Mouse (Mus musculus) testis, postnatal 10 days (tissue): ENCODE results near the gene Cog5.

Experiments
- DNase-seq: peaks from one replicate; pipeline ENCODE4 v3.0.0; 2021; ENCODE audit warnings: low spot score

The Cog5 gene

DNA sequence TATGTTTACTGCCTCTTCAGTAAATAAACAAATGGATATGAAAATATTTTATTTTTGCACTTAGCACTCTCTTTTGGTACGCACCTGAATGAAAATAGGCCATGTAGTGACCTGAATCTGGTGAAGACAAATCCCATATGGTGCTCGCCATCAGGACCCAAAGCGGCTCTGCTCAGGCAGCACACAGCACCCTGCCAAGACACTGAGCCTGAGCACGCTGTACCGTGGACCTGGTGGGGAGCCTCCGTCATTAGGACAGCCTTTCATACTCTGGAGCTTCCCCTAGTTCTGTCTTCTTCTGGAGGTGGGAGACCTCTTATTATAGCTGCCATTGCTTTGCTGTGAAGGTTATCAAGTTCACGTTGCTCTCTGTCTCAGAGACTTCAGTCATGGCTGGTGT, 238.1 kb downstream of the Cog5 start:
- no peak for DNase-seq

DNA sequence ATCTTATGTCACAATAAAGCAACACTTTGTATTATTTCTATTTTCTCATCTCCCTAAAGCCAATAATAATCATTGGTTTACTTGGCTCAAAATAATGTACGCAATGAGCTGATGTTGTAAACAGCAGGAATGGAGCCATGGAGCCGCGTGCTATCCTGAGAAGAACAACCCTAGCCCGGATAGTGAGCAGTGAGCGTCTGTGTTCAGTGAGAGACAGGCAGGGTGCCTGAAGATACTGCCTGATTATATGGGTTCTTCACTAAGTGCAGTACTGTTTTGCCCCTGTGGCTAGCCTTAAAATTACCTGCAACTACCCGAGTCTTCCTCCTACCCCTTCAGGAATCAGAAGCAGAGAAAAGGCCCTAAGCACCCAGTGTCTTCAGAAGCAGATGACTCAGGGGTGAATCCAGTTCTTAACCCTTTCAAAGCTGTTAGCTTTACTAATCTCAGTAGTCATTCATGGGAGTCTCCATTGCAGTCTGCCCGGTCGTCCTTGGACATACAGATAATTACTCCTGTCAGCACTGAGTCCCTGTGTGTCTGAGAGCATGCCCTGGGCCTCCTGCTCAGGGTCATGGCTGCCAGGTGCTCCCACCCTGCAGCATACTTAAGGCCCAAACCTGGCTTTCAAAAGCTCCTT, 240.5 kb downstream of the Cog5 start:
- DNase-seq: no peak

DNA sequence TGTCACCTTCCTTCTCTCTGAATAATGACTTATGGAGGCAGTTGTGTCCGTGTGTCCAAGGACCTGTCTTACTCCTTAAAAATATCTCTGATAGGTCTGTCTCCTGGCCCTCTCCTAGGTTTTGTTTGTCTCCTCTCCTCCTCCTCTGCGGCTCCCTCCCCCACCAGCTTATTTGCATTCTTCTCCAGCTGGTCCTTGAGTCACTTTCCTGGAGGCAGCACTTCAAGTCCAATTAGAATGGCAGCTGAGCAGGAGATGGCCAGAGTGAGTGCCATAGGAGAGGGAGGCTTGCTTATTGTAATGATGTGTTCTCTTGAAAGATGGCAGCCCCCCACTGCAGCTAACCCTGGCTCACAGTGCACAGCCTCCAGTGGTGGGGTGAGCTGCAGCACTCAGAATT, 241.2 kb downstream of the Cog5 start:
- no peak for DNase-seq

DNA sequence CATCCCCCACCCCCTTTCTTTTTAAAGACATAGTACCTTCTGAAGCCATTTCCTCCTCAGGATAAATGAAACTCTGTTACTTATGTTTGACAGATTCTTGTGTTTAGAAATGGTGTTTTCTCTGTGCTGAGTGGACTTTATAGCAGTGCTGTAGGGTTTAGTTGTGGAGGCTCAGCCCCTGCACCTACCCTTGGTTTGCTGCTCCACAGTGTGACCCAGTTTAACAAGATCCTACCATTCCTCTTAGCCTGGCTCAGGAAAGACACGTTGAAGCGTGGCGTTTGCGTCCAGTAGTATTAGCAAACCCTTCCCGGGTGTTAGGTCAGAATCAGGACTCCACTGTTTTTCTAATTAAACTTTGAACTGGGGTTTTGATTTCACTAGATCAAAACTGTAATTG, 241.6 kb downstream of the Cog5 start:
- DNase-seq: no peak

DNA sequence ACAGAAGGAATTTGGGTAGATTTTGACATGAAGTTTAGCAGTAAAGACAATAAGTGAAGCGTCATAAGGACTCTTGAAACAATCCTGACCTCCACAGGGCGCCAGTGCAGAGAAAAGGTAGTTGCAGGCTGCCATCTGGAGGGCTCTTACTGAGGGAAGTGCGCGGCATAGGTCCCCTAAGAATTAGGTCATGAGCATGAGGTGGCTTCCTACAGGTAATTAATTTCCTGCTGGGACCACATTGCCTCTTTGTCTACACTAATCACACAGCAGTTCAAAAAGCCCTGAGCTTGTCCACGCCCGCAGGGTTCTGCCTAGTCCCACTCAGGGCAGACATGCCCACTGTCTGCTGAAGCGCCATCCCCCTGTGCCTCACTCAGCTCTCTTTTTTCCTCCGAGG, 242.3 kb downstream of the Cog5 start:
- DNase-seq: no peak

DNA sequence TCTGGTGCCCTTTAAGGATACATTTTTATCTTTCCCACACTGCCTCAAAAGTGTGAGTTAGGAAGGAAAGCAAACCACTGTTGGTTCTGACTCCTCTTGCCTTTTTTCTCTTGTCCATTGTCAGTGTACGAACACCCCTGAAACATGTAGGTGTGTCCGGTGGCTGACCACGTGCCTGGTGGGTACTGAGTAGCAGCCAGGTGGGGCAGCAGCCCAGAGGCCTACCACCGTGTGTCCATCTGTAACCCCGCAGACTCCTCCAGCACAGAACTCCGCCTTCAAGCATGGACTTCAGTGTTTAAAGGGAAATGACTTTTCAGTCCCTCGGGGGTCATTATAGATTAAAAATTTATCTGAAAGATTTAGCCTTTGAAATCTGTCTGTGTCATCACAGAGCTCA, 242.8 kb downstream of the Cog5 start:
- no peak for DNase-seq

DNA sequence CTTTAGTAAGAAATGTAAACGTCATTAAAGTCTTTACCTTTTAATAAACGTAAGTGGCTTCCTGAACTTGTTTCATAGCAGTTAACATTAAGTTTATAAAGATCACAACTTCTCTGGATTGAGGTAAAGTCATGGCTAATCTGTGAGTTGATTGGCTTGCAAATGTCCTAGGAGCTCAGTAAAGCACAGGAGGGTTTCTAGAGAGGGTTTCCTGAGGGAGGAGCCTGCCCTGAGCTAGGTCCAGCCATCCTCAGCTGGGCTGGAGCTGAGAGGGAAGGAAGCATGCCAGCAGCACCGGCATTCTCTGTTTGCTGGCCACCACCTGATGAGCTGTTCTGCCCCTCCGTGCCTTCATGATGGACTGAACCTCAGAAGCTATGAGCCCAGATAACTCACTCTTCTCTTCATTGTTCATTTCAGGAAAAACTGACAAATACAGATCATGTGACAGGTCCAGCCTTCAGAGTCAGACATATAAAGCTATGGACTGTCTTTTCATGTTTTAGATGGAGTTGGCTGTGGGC, 245.8 kb downstream of the Cog5 start:
- no peak for DNase-seq

DNA sequence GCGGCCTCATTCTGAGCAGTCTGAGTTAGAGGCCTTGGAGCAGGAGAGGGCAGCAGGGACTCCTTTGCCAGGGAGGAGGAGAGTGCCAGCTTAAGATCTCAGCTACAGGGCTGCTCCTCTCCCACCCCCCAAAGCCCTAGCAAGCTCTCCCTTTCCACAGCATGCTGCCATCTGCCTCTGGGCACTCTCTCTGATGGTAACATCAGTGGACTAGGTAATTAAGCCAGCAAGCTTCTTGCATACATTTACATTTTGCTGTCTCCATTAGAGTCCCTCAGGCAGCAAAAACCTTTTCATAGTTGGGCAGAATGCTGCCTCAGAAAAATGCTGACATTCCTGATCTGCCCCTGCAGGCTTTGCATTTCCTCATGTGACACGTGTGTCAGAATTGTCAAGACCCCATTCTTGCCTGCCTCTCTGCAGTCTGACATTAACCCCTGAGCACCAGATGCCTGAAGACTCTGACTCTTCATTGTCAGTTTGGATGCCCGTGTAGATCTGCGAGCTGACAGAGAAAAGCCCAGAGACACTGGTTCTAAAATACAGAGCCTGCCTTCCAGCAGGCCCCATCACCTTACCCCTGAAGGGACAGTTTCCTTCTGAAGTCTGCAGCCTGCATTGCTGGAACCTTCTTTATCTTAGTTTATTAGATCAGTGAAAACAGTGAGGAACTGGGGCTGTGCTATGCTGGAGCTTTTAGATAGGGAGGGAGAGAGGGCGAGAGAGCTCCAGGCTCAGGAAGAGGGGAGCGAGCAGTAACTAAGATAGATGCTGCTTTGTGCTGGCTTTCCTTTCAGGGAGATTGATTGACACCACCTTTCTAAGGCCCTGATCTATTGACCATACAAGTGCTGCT, 251.3 kb downstream of the Cog5 start:
- no peak for DNase-seq

DNA sequence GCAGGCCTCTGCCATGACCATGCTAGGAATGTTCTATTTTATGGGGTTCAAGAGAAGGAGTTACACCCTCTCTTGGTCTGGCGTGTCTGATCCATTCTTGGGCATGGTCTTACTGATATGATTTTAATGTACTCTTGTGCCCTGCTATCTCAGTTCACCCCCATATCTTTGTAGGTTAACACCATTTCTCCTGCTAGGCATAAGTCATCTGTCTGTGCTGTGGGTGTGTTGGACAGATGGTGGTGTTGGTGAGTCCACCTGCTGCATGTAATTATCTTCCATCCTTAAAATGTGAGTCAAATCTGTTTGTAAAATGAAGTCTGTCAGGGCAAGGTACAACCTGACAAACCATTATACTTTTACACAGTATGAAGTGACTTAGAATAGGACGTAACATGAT, 252.8 kb downstream of the Cog5 start:
- DNase-seq: no peak

DNA sequence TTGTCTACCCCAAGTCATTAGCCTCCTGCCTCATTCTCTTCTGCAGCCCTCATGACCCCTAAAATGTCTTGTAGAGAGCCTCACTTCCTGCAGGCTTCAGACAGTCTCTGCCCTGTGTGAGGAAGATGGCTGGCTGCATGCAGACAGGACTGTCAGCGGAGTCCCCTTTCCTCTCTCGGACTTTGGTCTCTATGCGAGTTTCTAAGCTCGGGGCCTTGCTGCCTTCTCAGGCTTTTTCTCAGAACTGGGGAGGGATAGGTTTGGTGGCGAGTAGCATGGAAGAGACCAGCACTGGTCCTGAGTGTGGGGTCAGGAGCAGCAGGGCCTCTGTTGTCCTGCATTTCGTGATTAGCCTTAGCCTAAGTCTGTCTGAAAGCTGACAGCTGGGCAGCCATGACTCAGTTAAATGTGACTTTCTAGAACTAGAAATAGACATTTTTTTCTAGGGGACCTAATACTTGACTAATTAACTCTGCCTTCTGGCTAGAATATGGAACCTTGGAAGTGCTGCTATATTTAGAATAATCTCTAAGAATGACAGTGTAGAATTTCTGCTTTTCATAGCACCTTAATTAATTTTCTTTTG, 258.4 kb downstream of the Cog5 start:
- DNase-seq: no peak

DNA sequence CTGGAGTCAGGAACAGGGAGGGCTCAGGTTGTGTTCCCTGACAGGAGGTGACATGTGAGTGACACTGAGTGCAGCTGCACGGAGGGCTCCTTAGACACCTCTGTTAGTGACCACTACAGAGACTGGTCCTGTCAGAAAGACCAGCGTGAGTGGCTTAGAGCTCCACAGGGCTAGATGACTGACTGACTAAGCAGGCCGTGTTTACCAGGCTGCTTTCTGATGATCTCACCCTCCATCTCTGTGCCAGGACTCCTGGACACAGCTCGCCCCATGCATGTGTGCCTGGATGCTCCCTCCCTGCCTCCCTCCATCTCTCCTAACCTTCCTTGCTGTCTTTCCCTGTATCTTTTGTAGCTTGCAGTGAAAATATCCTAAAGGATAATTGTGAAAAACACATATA, 258.9 kb downstream of the Cog5 start:
- no peak for DNase-seq

DNA sequence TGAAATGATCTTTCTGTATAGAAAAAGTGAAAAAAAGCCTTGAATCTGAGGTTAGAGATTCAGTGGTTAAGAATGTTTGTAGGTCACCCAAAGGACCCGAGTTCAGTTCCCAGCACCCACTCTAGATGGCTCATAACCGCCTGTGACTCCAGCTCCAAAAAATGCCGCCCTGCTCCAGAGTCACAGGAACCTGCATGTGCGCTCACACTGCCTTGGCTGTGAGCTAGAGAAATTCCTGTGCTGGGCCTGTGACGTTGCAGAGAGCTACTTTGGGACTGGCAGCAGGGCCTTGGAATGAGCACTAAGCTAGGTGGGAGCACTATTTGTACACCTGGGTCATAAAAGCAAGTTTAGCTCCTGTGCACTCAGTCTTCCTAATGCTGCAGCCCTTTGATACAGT, 262.0 kb downstream of the Cog5 start:
- no peak for DNase-seq

DNA sequence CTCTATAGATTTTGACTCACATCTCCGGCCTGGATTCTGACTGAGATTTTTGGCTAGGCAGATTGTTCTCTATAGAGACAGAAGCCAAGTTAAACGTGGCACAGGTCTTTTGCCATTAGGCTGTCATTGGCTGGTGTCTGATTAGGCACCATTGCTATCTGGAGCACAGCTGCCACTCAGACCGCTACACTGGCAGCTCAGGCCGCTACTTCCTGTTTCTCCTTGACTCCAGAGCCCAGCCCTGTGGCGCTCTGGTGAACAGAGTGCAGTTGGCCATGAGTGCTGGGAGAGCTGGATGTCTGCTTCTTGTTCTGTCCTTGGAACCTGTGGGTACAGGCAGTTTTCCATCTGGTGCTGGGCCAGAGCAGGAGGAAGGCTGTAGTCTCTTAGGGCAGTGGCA, 262.6 kb downstream of the Cog5 start:
- DNase-seq: peak; percentile 72

DNA sequence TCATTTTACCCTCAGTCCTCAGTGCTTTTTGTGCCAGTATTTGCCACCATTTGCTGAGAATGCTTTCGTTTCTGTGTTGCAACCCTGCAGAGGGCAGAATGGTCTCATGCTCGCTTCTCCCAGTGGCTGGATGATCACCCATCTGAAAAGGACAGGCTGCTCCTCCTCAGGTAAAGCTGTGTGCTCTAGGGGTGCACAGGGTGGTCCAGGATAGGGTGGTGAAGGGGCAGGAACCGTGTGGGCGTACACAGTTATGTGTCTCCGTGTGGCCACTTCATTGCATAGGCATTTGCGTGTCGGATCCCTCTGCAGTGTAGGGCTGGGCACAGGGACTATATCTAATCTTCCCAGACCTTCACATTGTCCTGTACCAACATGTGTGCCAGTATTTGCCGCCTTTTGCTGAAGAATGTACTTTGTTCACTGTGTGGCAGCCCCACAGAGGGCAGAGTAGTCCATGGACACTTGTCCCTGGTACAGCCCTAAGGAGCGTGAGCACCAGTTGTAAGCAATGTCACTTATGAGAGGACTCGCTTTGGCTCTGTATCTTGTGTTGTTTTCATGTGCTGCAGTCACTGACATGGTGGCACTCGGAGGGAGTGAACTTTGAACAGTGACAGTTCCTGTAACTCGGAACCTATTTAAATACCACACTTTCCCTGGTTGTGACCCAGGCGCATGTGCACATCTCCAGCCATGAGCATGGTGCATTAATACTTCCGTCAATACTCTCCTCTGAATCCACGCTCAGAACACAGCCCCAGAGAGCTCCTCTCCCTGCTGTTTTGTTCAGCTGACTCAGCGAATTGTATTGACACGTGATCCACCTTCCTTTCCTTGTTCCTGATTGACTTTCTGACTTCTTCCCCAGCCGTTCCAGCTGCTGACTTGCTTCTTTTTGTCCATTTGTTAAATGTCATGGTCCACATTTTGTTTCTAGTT, 266.1 kb downstream of the Cog5 start:
- no peak for DNase-seq

DNA sequence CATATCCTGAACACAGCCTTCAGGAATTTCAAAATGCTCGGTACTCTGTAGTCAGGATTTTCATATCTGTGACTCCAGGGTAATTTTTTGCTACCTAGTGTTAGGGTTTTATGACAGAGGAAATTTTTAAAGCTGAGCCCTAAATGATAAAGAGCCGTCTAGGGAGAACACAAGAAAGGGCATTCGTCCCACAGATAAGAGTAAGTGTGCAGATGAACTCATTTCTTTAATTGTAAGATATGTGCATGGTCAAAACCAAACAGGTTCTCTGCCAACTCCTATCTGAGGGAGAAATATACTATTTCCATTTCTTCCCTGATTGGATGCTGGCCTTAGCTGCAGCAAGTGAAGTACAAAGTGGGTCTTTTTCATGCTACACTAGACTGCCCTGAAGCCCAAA, 269.5 kb downstream of the Cog5 start:
- DNase-seq: no peak

DNA sequence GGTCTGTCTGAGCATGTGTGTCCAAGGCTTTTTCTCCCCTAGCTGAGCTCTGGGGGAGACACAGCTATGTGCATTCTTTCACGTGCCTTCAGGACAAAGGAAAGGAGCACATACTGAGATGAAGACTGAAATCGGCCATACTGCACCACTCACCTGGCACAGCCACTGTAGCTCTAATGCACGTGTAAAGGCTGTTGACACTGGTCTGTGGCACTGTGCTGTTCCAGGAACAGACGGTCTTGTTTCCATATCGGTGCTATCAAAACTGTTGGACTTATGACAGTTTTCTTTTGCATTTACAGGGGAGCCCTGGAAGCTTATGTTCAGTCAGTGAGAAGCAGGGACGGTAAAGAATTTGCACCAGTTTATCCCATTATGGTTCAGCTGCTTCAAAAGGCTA, 270.7 kb downstream of the Cog5 start:
- DNase-seq: no peak

DNA sequence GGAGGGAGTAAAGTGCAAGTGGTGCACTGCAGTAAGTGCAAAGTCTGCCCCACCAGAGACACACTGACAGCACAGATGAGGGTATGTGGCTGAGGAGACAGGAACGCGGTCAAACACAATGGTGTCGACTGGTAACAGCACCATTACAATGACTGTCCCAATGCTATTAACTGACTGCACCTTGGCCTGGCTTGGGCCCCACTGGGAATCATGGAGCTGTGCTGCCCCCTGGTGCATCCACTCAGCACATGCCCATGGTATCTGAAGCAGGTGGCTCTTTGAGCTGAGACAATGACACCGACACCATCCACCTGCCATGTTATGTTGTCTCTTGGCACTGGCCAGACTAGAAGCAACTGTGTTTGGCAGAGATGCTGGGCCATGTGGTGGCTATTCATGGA, 272.0 kb downstream of the Cog5 start:
- peak; percentile 81 for DNase-seq

DNA sequence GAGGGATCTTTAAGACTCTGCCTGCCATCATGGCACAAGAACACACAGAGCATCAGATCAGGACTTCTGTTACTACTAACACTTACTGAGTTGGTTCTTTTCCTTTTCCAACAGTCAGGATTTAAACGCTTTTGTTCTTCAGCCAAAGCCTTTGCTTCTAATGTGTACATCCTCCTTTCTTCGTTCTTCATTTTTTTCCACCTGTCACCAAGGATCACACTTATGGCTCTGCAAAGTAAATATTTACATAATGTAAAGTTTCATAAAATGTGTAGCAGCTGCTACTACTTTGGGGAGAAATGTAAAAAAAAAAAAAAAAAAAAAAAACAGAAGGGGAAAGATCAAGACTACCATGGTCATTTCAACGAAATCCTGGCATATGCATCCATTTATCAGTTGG, 273.8 kb downstream of the Cog5 start:
- DNase-seq: no peak

DNA sequence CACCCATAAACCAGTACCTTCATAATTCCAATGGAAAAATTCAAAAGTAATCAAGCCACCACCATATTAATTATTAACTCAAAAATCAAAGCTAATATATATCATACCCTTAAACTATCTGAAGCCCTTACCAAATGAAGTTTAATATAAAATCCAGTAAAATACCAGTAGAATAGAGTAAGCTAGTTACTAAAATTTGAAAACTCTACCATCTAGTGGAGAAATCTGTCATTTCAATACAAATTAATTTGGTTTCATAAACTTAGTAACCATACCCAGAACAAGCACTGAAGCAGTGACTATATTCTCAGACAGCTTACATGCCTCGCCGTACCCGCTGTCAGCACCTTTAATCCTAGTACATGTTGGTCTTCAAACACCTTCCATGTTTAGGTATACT, 277.1 kb downstream of the Cog5 start:
- no peak for DNase-seq

DNA sequence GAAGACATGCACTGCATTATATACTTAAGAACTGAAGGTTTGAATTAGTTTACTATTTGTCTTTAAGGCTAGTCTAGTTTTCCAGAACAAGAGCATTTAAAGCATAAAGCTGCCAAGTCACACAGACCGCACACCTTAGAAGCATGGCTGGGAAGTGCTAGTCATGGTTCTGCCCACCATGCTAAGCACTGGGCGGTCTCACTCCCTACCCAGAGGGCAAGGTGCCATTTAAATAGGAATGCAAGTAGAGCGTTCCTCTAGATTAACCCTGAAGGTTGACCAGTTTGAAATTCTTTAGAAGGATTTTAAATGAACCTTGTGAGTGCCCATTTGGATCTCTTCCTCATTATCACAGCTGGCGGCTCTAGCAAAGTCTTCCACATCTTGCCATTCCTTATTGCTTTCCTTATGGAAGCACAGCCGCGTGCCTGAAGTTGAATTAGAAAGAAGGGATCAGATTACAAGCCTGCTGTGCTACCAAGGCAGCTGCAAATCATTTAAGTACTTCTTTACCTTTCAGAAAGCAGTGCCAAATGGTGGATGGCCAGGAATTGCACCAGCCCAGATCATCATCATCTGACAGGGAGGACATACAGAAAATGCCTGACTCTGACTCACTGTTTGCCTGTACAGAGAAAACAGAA, 282.1 kb downstream of the Cog5 start:
- no peak for DNase-seq

DNA sequence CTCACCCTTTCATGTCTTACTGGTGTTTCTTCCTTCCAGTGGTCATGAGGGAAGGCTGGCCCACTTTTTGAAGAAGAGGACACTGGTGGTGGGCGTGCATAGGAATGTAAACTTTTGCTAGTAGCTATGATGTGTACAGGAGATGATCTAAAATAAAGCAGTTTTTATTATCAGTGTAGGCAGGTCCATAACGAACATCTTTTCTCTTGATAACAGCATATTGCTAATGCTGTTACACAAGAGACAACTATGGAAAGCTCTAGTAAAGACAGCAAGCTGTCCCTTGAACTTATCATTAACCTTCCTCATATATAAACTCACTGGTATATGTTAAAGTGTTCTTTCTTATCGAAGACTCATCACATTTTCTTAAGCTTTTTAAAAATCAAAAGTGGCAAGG, 282.9 kb downstream of the Cog5 start:
- DNase-seq: no peak
